In the genomic region with DNA sequence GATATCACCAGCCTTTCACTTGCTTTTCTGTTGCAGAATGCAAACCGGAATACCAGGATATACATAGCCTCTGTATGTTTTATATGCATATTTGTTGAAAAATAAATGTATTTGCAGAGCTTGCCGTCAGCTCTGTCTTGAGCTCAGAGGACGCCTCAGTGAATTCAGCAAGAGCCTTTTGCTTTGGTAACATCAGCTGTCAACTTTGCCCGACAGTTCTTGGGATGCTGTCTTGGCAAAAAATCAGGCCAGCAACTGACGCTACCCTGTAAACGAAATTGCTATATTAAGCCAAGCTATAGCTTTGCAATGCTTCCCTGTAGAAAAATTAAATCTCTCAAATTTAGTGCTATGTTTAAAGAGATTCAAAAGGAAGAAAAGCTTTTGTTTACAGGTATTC, we compare ENCODE assay signal across 29 mouse cellular contexts.
"Had no signal": no experiment of that assay in that cellular context is flagged by ENCODE, and none has a peak within 500 bp of the region (broad histone marks: within the 10 kb centered on the region; RNA-seq: fewer than 3 reads in every experiment).

No protein-coding gene starts in this region.

- DNase-seq: gastrocnemius, adult 2 months; gastrocnemius, postnatal 10 days; gastrocnemius, postnatal 25 days; heart, adult 18-20 months; heart, postnatal 10 days; heart, postnatal 4 days; kidney, adult 11 months; kidney, adult 2 months; kidney, adult 9 months; kidney, postnatal 14 days; kidney, postnatal 36 days; layer of hippocampus, adult 9-11 months; layer of hippocampus, postnatal 36 days; liver; liver, embryonic 13.5 days had no signal

- H3K27ac ChIP-seq: gastrocnemius, adult 2 months; heart, embryonic 10.5 days; hindbrain, embryonic 10.5 days; hindbrain, embryonic 12.5 days; hindbrain, embryonic 14.5 days; kidney, embryonic 15.5 days; kidney, postnatal 0 days; limb, embryonic 10.5 days; limb, embryonic 12.5 days; liver, embryonic 13.5 days; liver, embryonic 15.5 days had no signal

- H3K27me3 ChIP-seq: heart, embryonic 12.5 days; hindbrain, embryonic 12.5 days; kidney, embryonic 15.5 days; limb, embryonic 12.5 days; liver, embryonic 13.5 days; liver, embryonic 15.5 days had no signal

- H3K36me3 ChIP-seq: heart, embryonic 10.5 days; heart, embryonic 12.5 days; hindbrain, embryonic 10.5 days; hindbrain, embryonic 12.5 days; kidney, embryonic 15.5 days; limb, embryonic 10.5 days; limb, embryonic 12.5 days; liver, embryonic 13.5 days; liver, embryonic 15.5 days had no signal

- ATAC-seq: hindbrain, embryonic 16.5 days; inflammation-experienced regulatory T-cells, adult 6 months; intestine, embryonic 16.5 days had no signal

- H3K4me3 ChIP-seq: gastrocnemius, adult 2 months; heart, embryonic 10.5 days; heart, embryonic 12.5 days; hindbrain, embryonic 10.5 days; hindbrain, embryonic 12.5 days; kidney, embryonic 15.5 days; limb, embryonic 10.5 days; limb, embryonic 12.5 days; liver, embryonic 13.5 days; liver, embryonic 15.5 days had no signal

- H3K9me3 ChIP-seq: heart, embryonic 10.5 days; heart, embryonic 12.5 days; hindbrain, embryonic 10.5 days; hindbrain, embryonic 12.5 days; kidney, embryonic 15.5 days; limb, embryonic 10.5 days; limb, embryonic 12.5 days; liver, embryonic 13.5 days; liver, embryonic 15.5 days had no signal

- H3K4me1 ChIP-seq: hindbrain, embryonic 10.5 days; hindbrain, embryonic 12.5 days; kidney, embryonic 15.5 days; limb, embryonic 10.5 days; limb, embryonic 12.5 days; liver, embryonic 13.5 days; liver, embryonic 15.5 days had no signal

- H3K9ac ChIP-seq: heart, embryonic 12.5 days; hindbrain, embryonic 12.5 days; hindbrain, embryonic 14.5 days; kidney, embryonic 15.5 days; limb, embryonic 12.5 days; liver, embryonic 13.5 days; liver, embryonic 15.5 days had no signal

- H3K4me2 ChIP-seq: heart, embryonic 12.5 days; hindbrain, embryonic 12.5 days; hindbrain, embryonic 14.5 days; kidney, embryonic 15.5 days; limb, embryonic 12.5 days; liver, embryonic 11.5 days; liver, embryonic 13.5 days; liver, embryonic 15.5 days had no signal
